Mouse (Mus musculus) liver, embryonic 15.5 days (tissue): ENCODE measurements at regions not wholly inside any gene's neighbourhood (a gene's known extent, or its start where the extent isn't known, plus 50 kb on each side); places are given as distances from the start of the nearest gene placed in this dataset.

ENCODE experiments used
- ATAC-seq: fragments of 200-750 bp; cut with Nextera tagmentation; 2 replicates; pipeline ENCODE4 v1.8.0; 2017; ENCODE audit warnings: moderate number of reproducible peaks, mild to moderate bottlenecking, moderate library complexity; ENCODE audit not compliant: insufficient read depth
- H3K27ac ChIP-seq: fragments of 300-500 bp; sonication (generic); replicated peaks from 2 replicates; pipeline ENCODE4 v1.5.1; 2015; ENCODE audit warnings: mild to moderate bottlenecking, inconsistent platforms
- H3K27me3 ChIP-seq: fragments of 300-500 bp; sonication (generic); 2 replicates; pipeline ENCODE4 v1.6.1; 2015; ENCODE audit warnings: mild to moderate bottlenecking, inconsistent platforms
- H3K36me3 ChIP-seq: fragments of 300-500 bp; sonication (generic); replicated peaks from 2 replicates; pipeline ENCODE4 v1.6.1; 2015; ENCODE audit warnings: moderate library complexity, mild to moderate bottlenecking, inconsistent platforms
- H3K4me1 ChIP-seq: fragments of 300-500 bp; sonication (generic); replicated peaks from 2 replicates; pipeline ENCODE4 v1.6.1; 2015; ENCODE audit warnings: inconsistent platforms
- H3K4me2 ChIP-seq: fragments of 300-500 bp; sonication (generic); 2 replicates; pipeline ENCODE4 v1.6.1; 2015; ENCODE audit warnings: moderate library complexity, mild to moderate bottlenecking, inconsistent platforms
- H3K4me3 ChIP-seq: fragments of 300-500 bp; sonication (generic); replicated peaks from 2 replicates; pipeline ENCODE4 v1.5.1; 2015; ENCODE audit warnings: mild to moderate bottlenecking, inconsistent platforms
- H3K9ac ChIP-seq: fragments of 300-500 bp; sonication (generic); 2 replicates; pipeline ENCODE4 v1.6.1; 2015; ENCODE audit warnings: moderate library complexity, mild to moderate bottlenecking, inconsistent platforms
- H3K9me3 ChIP-seq: fragments of 300-500 bp; sonication (generic); replicated peaks from 2 replicates; pipeline ENCODE4 v1.6.1; 2016; ENCODE audit warnings: inconsistent platforms
- WGBS: fragments of 180-500 bp; shearing (Covaris S2); methylation state at CpG from one replicate; pipeline ENCODE4 v1.1.7; 2015; ENCODE audit warnings: mixed read lengths; ENCODE audit not compliant: insufficient replicate concordance; 5-methylcytosine and 5-hydroxymethylcytosine counted together

DNA sequence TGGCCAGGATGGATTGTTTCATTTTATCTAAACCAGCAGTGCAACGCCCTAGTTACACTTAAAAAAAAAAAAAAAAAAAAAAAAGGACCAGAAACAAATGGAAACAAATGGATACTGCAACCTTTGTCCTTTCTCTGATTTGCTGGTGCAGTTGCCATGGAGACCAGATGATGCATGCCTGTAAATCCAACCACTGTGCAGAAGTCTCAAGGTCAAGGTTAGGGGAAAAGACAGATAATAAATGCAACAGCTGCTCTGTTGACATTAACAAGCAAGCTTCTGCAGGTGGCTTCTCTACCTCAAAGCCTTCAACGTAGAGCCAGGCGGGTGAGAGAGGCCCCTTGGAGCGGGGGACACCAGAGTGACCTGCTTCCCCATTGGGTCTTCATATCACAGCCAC lies 167.3 kb upstream of the Tmem132c start:
- ATAC-seq: no peak
- Histone ChIP-seq H3K9me3 (no peaks in the 10 kb centered on the region), H3K9ac (no peak overlapping the region), H3K4me2 (no peak overlapping the region), H3K4me3 (no peak overlapping the region), H3K4me1 (no peaks in the 10 kb centered on the region), H3K27me3 (no peaks in the 10 kb centered on the region), H3K36me3 (no peaks in the 10 kb centered on the region), H3K27ac (no peak overlapping the region)
- WGBS: 38% methylated on average over 4 of the region's 4 CpGs
